Mouse (Mus musculus) kidney, postnatal 4 days (tissue): Measurements from ENCODE around the gene Cyp2c67.
"Not testable (repeated sequence)": the region's sequence is repeated elsewhere in the genome, so short reads cannot be mapped to it uniquely, and the experiment has no call there.

Source experiments
- DNase-seq, 2 experiments: peaks; one replicate each; pipeline ENCODE4 v3.0.0; 2021; ENCODE audit warnings: mixed read lengths in 2 of 2

Cyp2c67 gene

GRCm38 (mm10) chr19:39648938-39649337, at the start of gene Cyp2c67:
Gene Cyp2c67, minus strand, starts transcription at chr19:39649051.
- DNase-seq = no peak

- not testable (repeated sequence) for DNase-seq
These were observed 16.8 kb upstream of the Cyp2c67 start for GRCm38 (mm10) chr19:39665650-39666049.

GRCm38 (mm10) chr19:39652381-39652780, 3.5 kb upstream of the Cyp2c67 start:
- DNase-seq = no peak

GRCm38 (mm10) chr19:39647519-39647918, 1.3 kb downstream of the Cyp2c67 start:
- DNase-seq = no peak

- not testable (repeated sequence) for DNase-seq
These were observed 4.3 kb downstream of the Cyp2c67 start for GRCm38 (mm10) chr19:39644551-39644950.
